Mouse (Mus musculus) stomach, embryonic 16.5 days (tissue): Measurements from ENCODE around the gene Agap2. TPM values are rescaled to one million over a fixed set of nuclear protein-coding genes. Genes with fewer than 3 reads are reported as not detected.

Experiments used
- ATAC-seq: fragments of 200-750 bp; cut with Nextera tagmentation; 2 replicates; pipeline ENCODE4 v1.8.0; 2017; ENCODE audit warnings: moderate number of reproducible peaks, moderate TSS enrichment; ENCODE audit not compliant: insufficient read depth, low FRiP score
- H3K27ac ChIP-seq: fragments of 300-500 bp; sonication (generic); 2 replicates; pipeline ENCODE4 v1.5.1; 2014; ENCODE audit warnings: low read length
- H3K27me3 ChIP-seq: fragments of 300-500 bp; sonication (generic); 2 replicates; pipeline ENCODE4 v1.6.1; 2014; ENCODE audit warnings: low read length, control low read depth, mixed read lengths; ENCODE audit not compliant: control insufficient read depth, insufficient read depth
- H3K36me3 ChIP-seq: fragments of 300-500 bp; sonication (generic); 2 replicates; pipeline ENCODE4 v1.6.1; 2014; ENCODE audit warnings: low read length; ENCODE audit not compliant: control insufficient read depth, insufficient read depth
- H3K4me1 ChIP-seq: fragments of 300-500 bp; sonication (generic); 2 replicates; pipeline ENCODE4 v1.6.1; 2014; ENCODE audit warnings: low read length, control low read depth, mixed read lengths; ENCODE audit not compliant: control insufficient read depth, insufficient read depth
- H3K4me2 ChIP-seq: fragments of 300-500 bp; sonication (generic); 2 replicates; pipeline ENCODE4 v1.6.1; 2014; ENCODE audit warnings: low read depth, low read length, mixed read lengths
- H3K4me3 ChIP-seq: fragments of 300-500 bp; sonication (generic); replicated peaks from 2 replicates; pipeline ENCODE4 v1.5.1; 2014; ENCODE audit warnings: mild to moderate bottlenecking, low read length
- H3K9ac ChIP-seq: fragments of 300-500 bp; sonication (generic); 2 replicates; pipeline ENCODE4 v1.6.1; 2014; ENCODE audit warnings: low read length
- H3K9me3 ChIP-seq: fragments of 300-500 bp; sonication (generic); replicated peaks from 2 replicates; pipeline ENCODE4 v1.6.1; 2016; ENCODE audit warnings: low read length, control low read depth; ENCODE audit not compliant: control insufficient read depth
- WGBS: fragments of 180-500 bp; shearing (Covaris S2); extraction: QIAGEN DNeasy Blood & Tissue Kit; methylation state at CpG from one replicate; pipeline ENCODE4 v1.1.7; 2014; 5-methylcytosine and 5-hydroxymethylcytosine counted together
- polyA plus RNA-seq: library from polyadenylated mRNA; unstranded; fragments of >200 nt; fragmentation: Nextera tagmentation; extraction: Ambion mirVana; gene quantifications from 2 replicates; pipeline ENCODE4 v1.2.1, GENCODE M21; 2015

Gene Agap2
- polyA plus RNA-seq, 1 experiment from 2014 or later = 0.62 TPM

GRCm38 (mm10) chr10:127120301-127121065 lies 45.4 kb downstream of the Agap2 start:
- H3K27ac ChIP-seq = no peak overlapping the region

GRCm38 (mm10) chr10:127121066-127121477 lies 46.0 kb downstream of the Agap2 start, which contains the start of gene Os9:
TSS of gene Os9 (minus strand) at chr10:127121131.
- Histone ChIP-seq H3K4me2 (peak within 1 kb of the TSS; percentile 97), H3K36me3 (0 out of 2 replicates have a peak, but pooled peaks cover 3% of the 10 kb centered on the region), H3K27me3 (no peaks in the 10 kb centered on the region), H3K9me3 (no peaks in the 10 kb centered on the region), H3K4me1 (peaks cover 11% of the 10 kb centered on the region), H3K27ac (no peak within 1 kb of the TSS), H3K4me3 (peak within 1 kb of the TSS; percentile 89), H3K9ac (peak within 1 kb of the TSS; percentile 87)
- peak; percentile 98 for ATAC-seq
- 0% methylated on average over 19 of the region's 19 CpGs for WGBS

More at GRCm38 (mm10) chr10:127120301-127121065, 45.4 kb downstream of the Agap2 start:
- ATAC-seq = peak; percentile 16; the same call in 1 of the 2 replicates
- 0 out of 2 replicates have a peak, but pooled peaks cover 3% of the 10 kb centered on the region for H3K36me3 ChIP-seq
- peak overlapping the region; percentile 89 for H3K4me3 ChIP-seq
- H3K9ac ChIP-seq = peak overlapping the region; percentile 87
- peaks cover 11% of the 10 kb centered on the region for H3K4me1 ChIP-seq
- no peaks in the 10 kb centered on the region for H3K9me3 ChIP-seq
- WGBS = 2% methylated on average over 33 of the region's 34 CpGs
- peak overlapping the region; percentile 97 for H3K4me2 ChIP-seq
- no peaks in the 10 kb centered on the region for H3K27me3 ChIP-seq

GRCm38 (mm10) chr10:127122018-127122417 lies 46.9 kb downstream of the Agap2 start:
- H3K4me1 ChIP-seq = peaks cover 11% of the 10 kb centered on the region
- no peak overlapping the region for H3K4me2 ChIP-seq
- 86% methylated on average over 3 of the region's 3 CpGs for WGBS
- H3K27me3 ChIP-seq = no peaks in the 10 kb centered on the region
- H3K27ac ChIP-seq = no peak overlapping the region
- no peak for ATAC-seq
- H3K9me3 ChIP-seq = no peaks in the 10 kb centered on the region
- no peak overlapping the region for H3K9ac ChIP-seq
- 0 out of 2 replicates have a peak, but pooled peaks cover 3% of the 10 kb centered on the region for H3K36me3 ChIP-seq
- no peak overlapping the region for H3K4me3 ChIP-seq

GRCm38 (mm10) chr10:127122784-127123435 lies 47.8 kb downstream of the Agap2 start:
- Histone ChIP-seq H3K4me3 (peak overlapping the region; percentile 22), H3K4me1 (peaks cover 11% of the 10 kb centered on the region), H3K9me3 (no peaks in the 10 kb centered on the region), H3K9ac (peak overlapping the region; percentile 47), H3K27ac (0 out of 2 replicates have a peak overlapping the region, but pooled peaks have one; percentile 21), H3K36me3 (no peaks in the 10 kb centered on the region), H3K4me2 (peak overlapping the region; percentile 48), H3K27me3 (no peaks in the 10 kb centered on the region)
- ATAC-seq = 0 out of 2 replicates have a peak, but pooled peaks have one; percentile 52
- 20% methylated on average over 13 of the region's 13 CpGs for WGBS

GRCm38 (mm10) chr10:127123436-127123805 lies 48.3 kb downstream of the Agap2 start:
- no peak overlapping the region for H3K27ac ChIP-seq
- peak overlapping the region; percentile 22 for H3K4me3 ChIP-seq
- WGBS = 15% methylated on average over 4 of the region's 4 CpGs
- ATAC-seq = no peak
- H3K36me3 ChIP-seq = no peaks in the 10 kb centered on the region
- H3K27me3 ChIP-seq = no peaks in the 10 kb centered on the region
- peak overlapping the region; percentile 47 for H3K9ac ChIP-seq
- H3K9me3 ChIP-seq = no peaks in the 10 kb centered on the region
- peaks cover 11% of the 10 kb centered on the region for H3K4me1 ChIP-seq
- peak overlapping the region; percentile 48 for H3K4me2 ChIP-seq

GRCm38 (mm10) chr10:127125210-127126001 lies 50.3 kb downstream of the Agap2 start:
- no peak overlapping the region for H3K9ac ChIP-seq
- WGBS = 72% methylated on average over 9 of the region's 9 CpGs

GRCm38 (mm10) chr10:127126579-127126978 lies 51.5 kb downstream of the Agap2 start:
- ATAC-seq = no peak
- no peak overlapping the region for H3K9ac ChIP-seq
- 69% methylated on average over 5 of the region's 5 CpGs for WGBS

More at GRCm38 (mm10) chr10:127125210-127126001, 50.3 kb downstream of the Agap2 start:
- no peak overlapping the region for H3K4me3 ChIP-seq
- H3K36me3 ChIP-seq = no peaks in the 10 kb centered on the region
- ATAC-seq = no peak
- H3K27me3 ChIP-seq = no peaks in the 10 kb centered on the region
- no peak overlapping the region for H3K27ac ChIP-seq
- peaks cover 7% of the 10 kb centered on the region for H3K4me1 ChIP-seq
- H3K4me2 ChIP-seq = no peak overlapping the region
- H3K9me3 ChIP-seq = no peaks in the 10 kb centered on the region

GRCm38 (mm10) chr10:127127711-127128279 lies 52.7 kb downstream of the Agap2 start:
- Histone ChIP-seq H3K4me1 (peaks cover 3% of the 10 kb centered on the region; the same call in 1 of the 2 replicates), H3K4me3 (no peak overlapping the region), H3K9me3 (no peaks in the 10 kb centered on the region), H3K27ac (no peak overlapping the region), H3K4me2 (no peak overlapping the region), H3K9ac (no peak overlapping the region), H3K36me3 (no peaks in the 10 kb centered on the region), H3K27me3 (no peaks in the 10 kb centered on the region)
- no peak for ATAC-seq
- WGBS = 65% methylated on average over 7 of the region's 7 CpGs

More at GRCm38 (mm10) chr10:127126579-127126978, 51.5 kb downstream of the Agap2 start:
- H3K4me1 ChIP-seq = peaks cover 6% of the 10 kb centered on the region; the same call in 1 of the 2 replicates
- no peaks in the 10 kb centered on the region for H3K36me3 ChIP-seq
- no peaks in the 10 kb centered on the region for H3K27me3 ChIP-seq
- H3K4me2 ChIP-seq = no peak overlapping the region
- H3K9me3 ChIP-seq = no peaks in the 10 kb centered on the region
- no peak overlapping the region for H3K4me3 ChIP-seq
- no peak overlapping the region for H3K27ac ChIP-seq
